ENCODE assay signal across 29 mouse cellular contexts in the genomic region with DNA sequence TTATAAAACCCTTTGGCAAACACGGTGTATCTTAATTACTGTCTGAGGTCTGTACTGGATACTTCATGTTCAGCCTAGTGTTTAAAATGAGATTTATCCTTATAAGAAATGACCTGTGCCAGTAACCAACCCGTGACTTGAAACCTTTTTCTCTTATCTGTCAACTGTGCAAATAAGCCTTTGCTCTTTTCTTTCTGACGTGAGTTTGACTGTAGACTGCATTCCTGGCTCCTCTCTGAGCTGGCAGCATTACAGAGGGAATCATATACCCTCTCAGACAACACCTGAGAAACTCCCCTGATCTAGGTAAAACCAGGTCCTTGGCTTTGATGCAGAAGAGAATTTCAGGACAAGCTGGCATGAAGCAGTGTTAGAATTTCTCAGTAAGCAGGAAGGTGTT.
"Had no signal": no experiment of that assay in that cellular context is flagged by ENCODE, and none has a peak within 500 bp of the region (broad histone marks: within the 10 kb centered on the region; RNA-seq: fewer than 3 reads in every experiment).

No protein-coding gene starts in this region.

- H3K36me3 ChIP-seq: heart, embryonic 15.5 days; liver, embryonic 13.5 days; liver, embryonic 15.5 days had no signal

- H3K9me3 ChIP-seq: heart, embryonic 13.5 days; heart, embryonic 15.5 days; hindbrain, embryonic 10.5 days; hindbrain, embryonic 12.5 days; kidney, embryonic 15.5 days; limb, embryonic 15.5 days; liver, embryonic 13.5 days; liver, embryonic 15.5 days had no signal

- H3K4me3 ChIP-seq: gastrocnemius, adult 2 months; heart, adult 2 months; heart, embryonic 13.5 days; heart, embryonic 15.5 days; hindbrain, embryonic 10.5 days; hindbrain, embryonic 12.5 days; kidney, embryonic 15.5 days; limb, embryonic 13.5 days; limb, embryonic 15.5 days; liver, embryonic 13.5 days; liver, embryonic 15.5 days had no signal

- H3K4me1 ChIP-seq: hindbrain, embryonic 12.5 days; kidney, embryonic 15.5 days; limb, embryonic 13.5 days; limb, embryonic 15.5 days; liver, embryonic 15.5 days had no signal

- H3K4me2 ChIP-seq: heart, embryonic 11.5 days; heart, embryonic 13.5 days; heart, embryonic 15.5 days; hindbrain, embryonic 12.5 days; hindbrain, embryonic 14.5 days; kidney, embryonic 15.5 days; limb, embryonic 13.5 days; limb, embryonic 15.5 days; liver, embryonic 11.5 days; liver, embryonic 13.5 days; liver, embryonic 15.5 days had no signal

- ATAC-seq: hindbrain, embryonic 16.5 days; inflammation-experienced regulatory T-cells, adult 6 months had no signal

- H3K27ac ChIP-seq: gastrocnemius, adult 2 months; heart, adult 2 months; heart, embryonic 13.5 days; heart, embryonic 15.5 days; hindbrain, embryonic 10.5 days; hindbrain, embryonic 12.5 days; hindbrain, embryonic 14.5 days; kidney, embryonic 15.5 days; kidney, postnatal 0 days; limb, embryonic 13.5 days; limb, embryonic 15.5 days; liver, embryonic 13.5 days; liver, embryonic 15.5 days had no signal

- H3K9ac ChIP-seq: heart, embryonic 13.5 days; heart, embryonic 15.5 days; hindbrain, embryonic 12.5 days; hindbrain, embryonic 14.5 days; kidney, embryonic 15.5 days; limb, embryonic 13.5 days; limb, embryonic 15.5 days; liver, embryonic 13.5 days; liver, embryonic 15.5 days had no signal

- H3K27me3 ChIP-seq: heart, embryonic 13.5 days; heart, embryonic 15.5 days; hindbrain, embryonic 12.5 days; kidney, embryonic 15.5 days; limb, embryonic 13.5 days; limb, embryonic 15.5 days; liver, embryonic 13.5 days; liver, embryonic 15.5 days had no signal

- DNase-seq: gastrocnemius, adult 2 months; gastrocnemius, postnatal 10 days; gastrocnemius, postnatal 25 days; heart, adult 2 months; heart, postnatal 14 days; heart, postnatal 4 days; kidney, adult 11 months; kidney, adult 2 months; kidney, adult 9 months; kidney, postnatal 14 days; kidney, postnatal 36 days; layer of hippocampus, adult 9-11 months; layer of hippocampus, postnatal 36 days; left cerebral cortex, postnatal 4 days; liver, embryonic 13.5 days had no signal
